Mouse (Mus musculus) urinary bladder, postnatal 10 days (tissue): ENCODE data around the gene Oasl1.
"Not testable (repeated sequence)": the region's sequence is repeated elsewhere in the genome, so short reads cannot be mapped to it uniquely, and the experiment has no call there.

Experiments used
- DNase-seq: peaks from one replicate; pipeline ENCODE4 v3.0.0; 2022; ENCODE audit warnings: low spot score

Gene Oasl1

DNA sequence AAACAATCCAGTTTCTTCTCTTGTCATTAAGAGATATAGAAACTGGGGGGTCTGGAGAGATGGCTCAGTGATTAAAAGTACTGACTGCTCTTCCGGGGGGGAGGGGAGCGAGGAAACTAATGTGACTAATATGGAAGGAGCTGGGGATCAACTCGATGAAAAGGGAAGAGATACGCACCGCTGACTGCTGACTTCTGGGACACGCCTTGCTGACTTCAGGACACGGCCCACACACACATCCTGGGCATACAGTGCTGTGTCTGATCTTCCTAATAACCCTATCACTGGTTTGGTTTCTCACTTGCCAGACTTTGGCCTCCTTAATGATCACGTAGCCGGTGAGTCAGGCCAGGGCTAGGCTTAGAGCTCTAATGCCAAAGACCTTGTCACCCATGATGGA lies 3.7 kb downstream of the Oasl1 start:
- DNase-seq = no peak

DNA sequence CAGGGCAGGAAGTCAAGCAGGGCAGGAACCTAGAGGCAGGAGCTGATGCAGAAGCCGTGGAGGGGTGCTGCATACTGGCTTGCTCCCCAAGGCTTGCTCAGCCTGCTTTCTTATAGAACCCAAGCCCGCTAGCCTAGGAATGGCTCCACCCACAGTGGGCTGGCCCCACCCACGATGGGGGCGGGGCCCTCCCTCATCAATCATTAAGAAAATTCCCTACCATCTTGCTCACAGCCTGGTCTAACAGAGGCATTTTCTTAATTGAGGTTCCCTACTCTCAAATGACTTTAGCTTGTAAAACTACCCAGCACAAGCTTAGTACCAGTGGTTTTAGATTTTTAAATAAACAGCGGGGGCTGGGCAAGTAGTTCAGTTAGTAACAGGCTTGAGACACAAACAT lies 8.6 kb downstream of the Oasl1 start:
- DNase-seq = no peak

DNA sequence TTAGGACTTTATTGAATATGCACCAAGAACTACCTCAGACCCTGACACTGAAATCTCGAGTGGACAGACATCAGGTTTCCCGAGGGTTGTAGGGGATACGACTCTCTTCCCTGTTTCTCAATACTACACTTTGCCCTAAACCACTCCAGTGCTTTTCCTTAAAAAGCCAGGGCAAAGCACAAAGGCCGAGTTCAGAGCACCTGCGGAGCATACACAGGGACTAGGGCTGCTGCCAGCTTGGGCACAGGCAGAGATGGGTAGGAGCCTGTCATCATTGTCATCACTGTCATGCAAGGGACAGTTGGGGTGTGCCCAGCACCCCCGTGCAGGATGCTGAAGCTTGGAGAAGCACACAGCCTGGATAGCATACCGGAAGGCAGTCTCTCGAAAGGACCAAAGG lies 10.2 kb downstream of the Oasl1 start:
- no peak for DNase-seq

DNA sequence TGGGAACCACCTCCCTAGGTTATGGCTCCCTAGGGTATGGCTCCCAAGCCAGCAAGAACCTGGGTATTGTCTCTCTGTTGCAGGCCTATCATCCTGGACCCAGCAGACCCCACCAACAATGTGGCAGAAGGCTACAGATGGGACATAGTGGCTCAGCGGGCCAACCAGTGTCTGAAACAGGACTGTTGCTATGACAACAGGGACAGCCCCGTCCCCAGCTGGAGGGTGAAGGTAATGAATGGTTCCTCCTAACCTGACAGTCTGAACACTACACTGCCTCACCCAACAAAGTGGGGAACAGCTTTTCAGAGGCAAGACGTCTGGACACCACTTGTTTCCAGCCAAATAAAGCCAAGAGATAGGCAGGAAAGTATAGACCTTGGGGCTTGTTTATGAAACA lies 12.8 kb downstream of the Oasl1 start:
- no peak for DNase-seq

DNA sequence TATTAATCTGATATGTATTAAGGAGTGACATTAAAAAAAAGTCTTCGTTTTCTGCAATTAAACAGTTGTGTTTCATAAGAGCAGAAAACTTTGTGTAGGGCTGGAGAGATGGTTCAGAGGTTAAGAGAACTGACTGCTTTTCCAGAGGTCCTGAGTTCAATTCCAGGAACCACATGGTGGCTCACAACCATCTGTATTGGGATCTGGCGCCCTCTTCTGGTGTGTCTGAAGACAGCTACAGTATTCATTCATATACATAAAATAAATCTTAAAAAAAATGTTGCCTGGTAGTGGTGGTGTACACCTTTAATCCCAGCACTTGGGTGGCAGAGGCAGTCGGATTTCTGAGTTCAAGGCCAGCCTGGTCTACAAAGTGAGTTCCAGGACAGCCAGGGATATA lies 18.1 kb downstream of the Oasl1 start:
- not testable (repeated sequence) for DNase-seq

DNA sequence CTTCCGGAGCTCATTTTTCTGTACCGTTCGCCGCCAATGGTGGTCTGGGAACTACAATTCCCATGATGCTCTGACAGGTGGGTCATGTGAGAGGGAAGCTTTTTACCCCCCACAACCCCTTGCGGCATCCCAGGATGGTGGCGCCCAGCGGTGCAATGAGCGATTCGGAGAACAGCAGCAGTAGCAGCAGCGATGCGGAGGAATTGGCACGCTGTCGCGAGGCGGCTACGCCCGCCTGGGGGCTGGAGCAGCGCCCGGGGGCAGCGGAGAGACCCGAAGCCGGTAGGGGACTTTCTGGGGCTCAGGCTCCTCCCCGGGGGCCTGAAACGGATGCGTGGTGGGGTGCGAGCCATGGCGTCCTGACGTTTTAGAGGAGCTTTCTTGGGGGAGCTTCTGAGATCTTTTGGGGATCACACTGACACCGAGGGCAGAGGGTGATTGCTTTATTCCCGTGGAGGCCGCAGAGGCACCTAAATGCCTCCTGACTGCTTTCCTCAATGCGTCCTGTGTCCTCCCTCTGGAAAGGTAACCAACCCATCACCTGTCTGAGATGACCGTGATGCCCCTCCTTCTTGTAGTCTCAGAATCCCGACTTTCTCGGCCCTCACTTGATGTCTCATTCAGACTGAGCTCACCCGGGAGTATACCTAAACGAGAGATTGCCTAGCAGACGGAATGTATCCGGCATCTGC lies 19.2 kb downstream of the Oasl1 start, which contains the start of gene 2210016L21Rik:
TSS of gene 2210016L21Rik (plus strand) at position 85 of the 692 bp plus-strand sequence.
- no peak for DNase-seq

DNA sequence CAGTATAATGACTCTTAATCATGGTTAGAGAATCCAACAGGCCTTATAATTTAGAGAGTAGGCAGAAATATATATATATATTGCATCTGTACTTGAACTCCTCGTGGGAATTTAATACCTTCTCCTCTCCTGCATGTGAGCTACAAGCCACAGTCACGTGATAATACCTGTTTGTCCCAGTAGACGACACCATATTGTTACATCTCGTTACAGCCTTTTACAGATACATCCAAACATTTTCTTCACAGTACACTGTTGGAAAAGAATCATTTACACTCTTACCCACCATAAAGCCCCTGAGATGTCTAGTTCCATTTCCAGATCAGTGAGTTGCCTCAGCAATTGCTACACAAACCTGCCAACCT lies 19.7 kb downstream of the Oasl1 start:
- DNase-seq = no peak

DNA sequence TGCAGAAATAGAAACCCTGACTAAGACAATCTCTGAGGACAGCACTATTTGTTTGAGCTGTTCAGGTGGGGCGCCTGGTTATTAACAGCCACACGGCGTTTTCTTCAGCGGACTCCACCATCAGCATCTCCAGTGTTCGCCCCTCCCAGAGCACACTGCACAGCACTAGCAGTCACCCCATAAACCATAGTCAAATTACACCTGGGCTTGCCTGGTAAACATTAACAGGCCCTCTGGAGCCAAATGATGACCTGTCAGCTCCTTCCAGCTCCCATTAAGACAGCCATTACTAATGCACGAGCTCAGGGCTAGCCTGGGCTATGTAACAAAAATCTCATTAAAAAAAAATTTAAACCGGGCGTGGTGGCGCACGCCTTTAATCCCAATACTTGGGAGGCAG lies 22.0 kb downstream of the Oasl1 start:
- DNase-seq = no peak

DNA sequence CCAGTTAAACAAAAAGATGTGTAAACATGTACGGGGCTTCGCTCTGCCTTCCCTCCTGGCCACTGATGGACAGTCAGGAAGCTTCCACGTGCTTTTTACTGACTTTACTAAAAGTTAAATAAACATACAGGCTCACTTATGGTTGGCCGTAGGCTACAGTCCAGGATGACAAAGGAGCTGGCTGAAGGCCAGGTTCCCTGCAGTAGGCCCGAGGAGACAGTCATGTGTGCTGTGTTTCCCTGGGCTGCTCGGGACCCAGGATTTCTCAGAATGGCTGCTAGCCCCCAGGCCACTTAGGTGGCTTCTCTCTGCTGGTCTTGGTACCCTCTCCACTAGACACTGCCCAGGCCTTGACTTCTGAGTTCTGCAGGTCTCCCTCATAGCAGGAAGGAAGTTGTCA lies 25.9 kb downstream of the Oasl1 start:
- no peak for DNase-seq

DNA sequence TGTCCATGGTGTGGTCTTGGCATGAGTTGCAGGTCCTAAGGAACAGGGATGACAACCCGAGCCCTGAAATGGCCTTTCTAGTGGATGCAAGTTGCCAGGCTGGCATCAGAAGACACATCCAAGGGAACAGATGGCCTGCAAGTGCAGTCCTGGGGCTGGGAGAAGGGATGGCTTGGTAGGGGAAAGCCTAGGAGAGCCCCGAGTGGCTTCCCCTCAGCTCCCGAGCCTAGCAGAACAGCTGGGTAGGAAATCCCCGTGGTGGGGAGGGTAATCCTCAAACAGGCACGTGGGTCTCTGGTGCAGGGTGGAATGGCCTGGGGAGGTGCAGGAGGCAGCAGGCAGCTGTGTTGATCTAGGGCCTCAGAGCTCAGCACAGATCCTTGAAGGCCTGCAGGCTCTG lies 26.3 kb downstream of the Oasl1 start:
- no peak for DNase-seq

DNA sequence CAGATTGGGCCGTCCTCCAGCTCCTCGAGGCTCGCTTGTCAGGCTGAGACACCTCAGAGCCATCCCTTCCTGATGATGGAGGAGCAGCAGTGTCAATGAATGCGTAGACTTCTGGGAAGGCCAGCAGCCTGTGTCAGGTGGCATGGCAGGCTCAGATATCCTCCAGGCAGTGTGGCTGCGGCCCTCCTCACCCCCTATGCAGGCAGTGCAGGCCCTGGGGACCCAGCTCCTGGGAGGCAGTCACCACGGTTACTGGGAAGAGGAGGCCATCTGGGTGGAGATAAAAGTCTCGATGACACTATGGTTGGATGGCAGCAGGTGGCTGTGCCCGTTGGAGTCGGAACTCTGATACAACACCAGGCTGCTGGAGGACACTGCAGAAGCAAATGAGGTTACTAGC lies 26.8 kb downstream of the Oasl1 start:
- DNase-seq = no peak

DNA sequence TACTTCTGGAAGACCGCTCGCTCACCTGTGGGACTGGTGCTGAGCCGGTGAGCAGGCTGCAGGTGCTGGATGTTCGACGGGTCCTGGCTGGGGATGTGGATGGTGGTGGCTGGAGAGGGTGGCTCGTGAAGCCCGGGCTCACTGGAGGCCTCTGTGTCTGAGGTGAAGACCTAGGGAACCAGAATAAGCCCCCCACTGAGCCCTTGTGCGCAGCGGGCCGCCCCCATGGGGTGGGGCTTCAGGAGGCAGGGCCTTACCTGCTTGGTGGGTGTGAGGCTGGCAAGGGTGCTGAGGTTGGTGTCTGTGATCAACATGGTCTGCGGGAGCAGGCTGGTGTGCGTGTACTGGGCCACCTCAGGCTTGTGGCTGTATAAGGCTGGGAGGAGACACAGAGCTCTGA lies 27.6 kb downstream of the Oasl1 start:
- DNase-seq = no peak

DNA sequence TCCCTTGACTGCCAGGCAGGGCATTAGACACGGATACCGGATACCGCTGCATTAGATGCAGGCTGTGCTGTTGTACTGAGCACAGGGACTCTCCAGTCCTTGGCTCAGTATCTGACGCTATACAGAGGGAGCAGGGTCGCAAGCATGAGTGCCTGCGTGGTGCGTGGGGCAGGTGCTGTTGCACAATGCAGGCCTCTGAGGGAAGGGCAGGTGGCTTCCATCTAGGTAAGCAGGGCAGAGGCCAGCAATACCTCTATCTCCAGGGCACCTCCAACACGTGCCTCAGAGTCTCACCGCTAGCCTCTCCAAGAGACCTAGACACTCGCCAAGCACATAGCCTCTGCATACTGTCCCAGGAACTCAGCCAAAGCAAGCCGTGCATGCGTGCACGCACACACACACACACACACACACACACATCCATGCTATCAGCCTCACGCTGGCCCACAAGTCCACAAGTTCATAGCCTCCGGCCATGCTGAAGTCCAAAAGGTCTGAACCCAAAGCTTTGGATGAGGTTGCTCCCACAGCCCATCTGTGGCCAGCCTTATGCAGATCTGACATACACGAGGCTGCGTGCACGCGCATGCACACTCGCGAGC lies 28.3 kb downstream of the Oasl1 start:
- DNase-seq = no peak

DNA sequence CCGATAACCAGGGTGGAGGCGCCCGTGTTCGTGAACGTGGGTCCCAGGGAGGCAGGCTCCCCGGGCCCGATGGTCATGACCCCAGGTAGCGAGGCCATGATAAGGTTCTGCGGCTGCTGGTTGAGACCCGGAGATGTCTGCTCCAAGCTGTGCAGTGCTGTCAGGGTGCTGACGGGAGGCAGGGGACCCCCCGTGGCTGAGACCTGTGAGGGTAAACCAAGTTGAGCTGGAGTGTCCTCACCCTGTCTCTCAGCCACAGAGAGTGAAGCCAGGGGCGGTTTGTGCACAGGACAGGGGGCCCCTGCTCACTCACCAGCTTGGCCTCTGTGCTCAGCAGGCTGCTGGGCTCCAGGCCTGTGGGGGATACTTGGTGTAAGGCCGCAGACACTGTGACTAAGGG lies 30.3 kb downstream of the Oasl1 start:
- DNase-seq = no peak

DNA sequence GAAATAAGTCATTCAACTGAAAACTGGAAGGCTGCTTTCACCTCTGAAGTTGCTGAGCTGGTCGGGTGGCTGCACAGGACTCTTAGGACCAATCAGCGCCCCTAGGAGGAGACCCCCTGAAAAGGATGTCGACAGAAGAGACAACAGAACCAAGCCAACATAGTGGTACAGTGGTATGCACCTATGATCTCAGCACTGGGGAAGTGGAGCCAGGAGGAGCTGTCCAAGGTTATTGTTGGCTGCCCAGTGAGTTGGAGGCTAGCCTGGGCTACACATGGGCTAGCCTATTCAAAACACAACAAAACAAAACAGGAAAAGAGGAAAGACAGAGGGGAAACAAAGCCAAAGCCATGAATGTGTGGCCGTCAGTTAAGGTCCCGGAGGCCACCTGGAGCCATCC lies 35.0 kb downstream of the Oasl1 start:
- no peak for DNase-seq

DNA sequence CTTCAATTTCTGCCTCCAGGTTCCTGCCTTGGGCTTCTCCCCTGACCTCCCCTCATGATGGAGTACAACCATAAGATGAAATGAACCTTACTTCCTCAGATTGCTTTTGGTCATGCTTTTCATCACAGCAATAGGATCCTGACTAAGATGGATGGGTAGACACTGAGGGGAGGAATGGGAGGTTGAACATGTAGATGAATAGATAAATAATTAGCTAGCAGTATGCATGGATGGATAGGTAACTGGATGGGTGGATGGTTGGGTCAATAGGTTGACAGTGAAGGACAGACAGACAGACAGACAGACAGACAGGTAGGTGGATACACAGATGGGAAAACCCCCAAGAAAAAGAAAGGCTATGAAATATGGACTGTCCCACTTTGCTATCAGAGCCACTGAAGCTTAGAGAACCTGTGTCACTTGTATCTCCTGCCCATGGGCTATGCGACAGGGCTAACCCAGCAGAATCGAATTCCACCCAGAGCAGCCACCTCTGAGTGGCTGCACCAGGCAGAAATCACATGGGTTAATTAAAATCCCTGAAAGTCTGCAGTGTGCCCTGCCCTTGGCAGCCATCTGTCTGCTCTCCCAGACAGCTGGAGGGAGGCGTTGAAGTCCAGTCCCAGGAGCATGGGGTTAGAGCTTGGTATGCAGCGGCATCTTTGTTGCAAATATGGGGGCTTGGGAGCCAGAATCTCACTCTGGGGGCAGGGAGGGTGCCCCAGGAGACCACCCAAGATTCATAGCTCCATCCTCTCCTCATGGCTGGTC lies 38.7 kb downstream of the Oasl1 start:
- no peak for DNase-seq

DNA sequence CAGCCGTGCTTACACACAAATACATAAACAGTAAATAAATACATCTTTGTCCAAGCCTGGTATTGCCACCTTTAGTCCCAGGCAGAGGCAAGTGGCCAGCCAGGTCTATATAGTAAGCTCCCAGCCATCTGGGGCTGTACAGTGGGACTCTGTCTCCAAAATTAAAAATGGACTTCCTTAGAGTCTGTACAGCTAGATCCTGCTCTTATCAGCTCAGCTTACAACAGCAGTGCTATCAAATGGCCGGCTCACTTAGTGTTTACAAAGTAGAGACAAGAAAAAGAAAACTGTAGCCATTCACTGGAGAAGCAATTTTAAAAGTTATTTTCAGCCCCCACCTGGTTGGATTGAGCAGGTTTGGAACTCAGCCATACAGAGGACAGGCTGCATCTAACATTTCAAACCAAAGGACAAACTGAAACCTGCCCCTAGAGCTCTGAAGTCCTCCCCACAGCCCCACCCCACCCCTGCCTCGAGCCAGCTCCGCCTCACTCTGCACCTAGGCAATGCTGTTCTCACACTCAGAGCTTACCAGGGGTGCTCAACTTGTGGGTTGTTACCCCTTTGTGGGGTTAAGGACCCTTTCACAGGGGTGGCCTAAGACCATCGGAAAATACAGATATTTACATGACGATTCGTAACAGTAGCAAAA lies 41.4 kb downstream of the Oasl1 start:
- DNase-seq = no peak

DNA sequence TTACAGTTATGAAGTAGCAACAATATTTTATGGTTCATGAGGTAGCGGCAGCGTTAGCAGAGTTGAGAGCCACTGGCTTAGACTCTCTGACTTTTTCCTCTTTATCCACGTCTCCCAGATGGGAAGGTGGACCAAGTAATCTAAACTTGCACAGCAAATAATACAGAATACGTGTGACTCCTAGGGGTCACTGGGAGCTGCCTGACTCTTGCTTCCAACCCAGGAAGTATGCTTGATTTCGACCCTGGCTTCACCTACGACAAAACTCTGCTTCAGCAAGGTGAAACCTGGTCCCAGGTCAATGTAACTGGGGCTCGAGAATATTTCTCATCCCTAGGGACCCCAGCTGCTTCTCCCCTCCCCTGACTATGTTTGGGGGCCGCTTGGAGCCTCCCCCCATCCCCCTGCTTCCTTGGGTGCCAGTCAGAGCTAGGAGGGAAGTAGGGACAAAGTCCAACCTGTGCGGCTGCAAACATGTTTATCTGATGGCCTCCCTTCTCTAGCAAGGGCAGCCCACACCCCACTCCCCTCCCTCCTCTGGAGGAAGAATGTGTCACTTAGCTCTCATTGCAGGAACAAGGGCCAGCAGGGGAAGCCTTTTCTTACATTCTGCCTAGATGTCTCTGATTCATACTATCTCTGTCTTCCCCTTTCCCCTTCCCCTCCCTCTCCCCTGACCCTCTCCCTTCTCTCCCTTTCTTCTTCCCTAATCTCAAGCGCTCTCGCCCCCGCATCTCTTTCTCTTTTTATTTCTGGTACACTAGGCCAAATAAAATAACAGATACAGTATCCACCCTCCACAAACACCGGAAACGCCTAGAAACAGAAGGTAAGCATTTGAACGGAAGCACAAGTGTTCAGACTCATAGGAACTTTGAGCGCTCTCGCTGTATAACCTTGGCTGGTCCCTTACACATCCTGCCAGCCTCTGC lies 42.2 kb downstream of the Oasl1 start:
- DNase-seq = no peak

DNA sequence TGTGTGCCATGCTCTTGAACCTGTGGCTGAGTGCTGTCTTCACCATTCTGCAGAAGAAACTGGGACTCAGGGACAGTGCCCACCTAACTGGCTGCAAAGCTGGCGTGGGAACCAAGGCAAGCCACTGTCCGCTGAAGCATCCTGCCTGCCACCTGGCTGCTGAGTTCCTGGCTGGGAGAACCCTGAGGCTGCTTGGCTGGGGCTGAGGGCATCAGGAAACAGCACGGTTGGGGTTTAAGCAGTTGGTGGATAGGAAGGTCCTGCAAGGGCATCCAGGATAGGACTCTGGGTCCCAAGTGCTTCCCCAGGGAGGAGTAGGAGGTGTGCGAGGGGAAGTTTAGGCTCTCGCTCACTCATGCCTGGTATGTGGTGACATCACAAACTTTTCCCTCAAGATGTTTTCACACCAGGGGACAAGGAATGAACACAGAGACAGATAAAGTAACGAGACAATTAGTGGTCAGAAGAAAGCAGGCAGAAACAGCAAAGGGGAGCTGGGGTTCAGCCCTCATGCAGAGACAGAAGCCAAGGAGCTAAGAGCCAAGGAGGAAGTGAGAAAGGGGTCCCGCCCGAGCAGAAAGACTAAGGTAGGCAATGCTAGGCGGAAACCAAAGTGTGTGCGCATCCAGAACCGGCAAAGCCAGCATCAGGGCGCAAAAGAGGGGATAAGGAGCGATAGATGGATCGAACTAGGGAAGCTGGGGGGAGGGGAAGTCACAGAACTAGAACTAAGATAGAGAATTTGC lies 44.7 kb downstream of the Oasl1 start:
- DNase-seq = no peak

DNA sequence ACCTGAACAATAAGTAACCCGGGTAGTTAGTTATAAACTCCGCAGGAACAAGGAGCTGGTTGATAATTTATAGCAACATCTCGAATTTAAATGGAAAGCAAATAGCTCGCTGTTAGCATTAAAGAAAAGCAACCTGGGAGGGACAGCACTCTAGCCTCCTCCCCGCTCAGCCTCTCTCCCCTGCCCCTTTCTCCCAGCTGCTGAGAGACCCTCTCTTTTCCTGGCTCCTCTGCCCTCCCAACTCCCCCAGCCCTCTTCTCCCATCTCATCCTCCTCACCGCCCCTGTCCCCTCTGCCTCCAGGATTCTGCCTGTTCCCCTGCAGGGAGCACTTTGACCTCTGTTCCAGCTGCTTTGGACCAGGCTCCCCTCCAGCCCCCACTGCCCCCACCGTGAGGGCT lies 45.6 kb downstream of the Oasl1 start:
- DNase-seq = no peak

DNA sequence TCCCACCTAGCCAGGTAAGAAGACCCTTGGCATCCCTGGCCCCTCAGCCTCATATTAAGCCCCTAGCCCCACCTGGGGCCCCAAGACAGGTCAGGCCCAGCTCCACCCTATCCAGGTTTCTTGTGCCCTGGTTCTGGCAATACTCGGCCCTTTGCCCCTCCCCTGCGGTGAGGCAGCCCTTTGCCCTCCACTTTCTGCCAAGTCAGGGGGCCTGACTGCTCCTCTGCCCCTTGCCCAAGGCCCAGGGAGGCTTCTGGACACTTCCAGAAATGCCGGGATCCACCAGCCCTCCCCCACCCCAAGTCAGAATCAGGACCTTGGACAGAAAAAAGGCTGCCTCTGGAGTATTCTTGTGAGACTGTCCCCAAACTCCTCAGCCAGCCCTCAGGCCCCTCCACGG lies 46.0 kb downstream of the Oasl1 start:
- no peak for DNase-seq
